Mouse (Mus musculus) right cerebral cortex, postnatal 10 days (tissue): Measurements from ENCODE around the gene Gm21767.
"Not testable (repeated sequence)": the region's sequence is repeated elsewhere in the genome, so short reads cannot be mapped to it uniquely, and the experiment has no call there.

ENCODE experiments used
- DNase-seq, 2 experiments: peaks; one replicate each; pipeline ENCODE4 v3.0.0; 2021; ENCODE audit warnings: low spot score in 2 of 2

Gene Gm21767

GRCm38 (mm10) chrY:13941438-13941837 lies at the start of gene Gm21767:
Gene Gm21767 (plus strand): TSS chrY:13941738.
- DNase-seq: not testable (repeated sequence)
